Mouse (Mus musculus) adrenal gland, adult 2 months (tissue): ENCODE data around the gene Asic4. TPM values are rescaled to one million over a fixed set of nuclear protein-coding genes. Genes with fewer than 3 reads are reported as not detected.

ENCODE experiments used
- DNase-seq: peaks from one replicate; pipeline ENCODE4 v3.0.0; 2021
- long read RNA-seq: library from polyadenylated mRNA; stranded (forward); transcript quantifications from one replicate; pipeline ENCODE4 v2.0.0, GENCODE M21; 2021
- polyA plus RNA-seq: library from polyadenylated mRNA; depleted of rRNA; stranded (reverse); fragments of >200 nt; gene quantifications from 2 replicates; pipeline ENCODE4 v1.2.3, GENCODE M21; 2012; rRNA removed
- total RNA-seq, 2 experiments: library from RNA; stranded (reverse); gene quantifications; 2 replicates each; pipeline ENCODE4 v1.2.3; 2021

Gene Asic4
- 1 to 10 TPM; 3.7 to 6.8 TPM for total RNA-seq
- polyA plus RNA-seq, result 9.5 and 13.6 TPM in 2 replicates
- long read RNA-seq, partial matches to known transcripts, result 0 of 2 reads
- long read RNA-seq, other reads (novel, unspliced or antisense), result 1 of 2 reads

GRCm38 (mm10) chr1:75450314-75451005 lies at the start of gene Asic4:
Asic4 (plus strand) TSS chr1:75450436.
- no peak for DNase-seq

GRCm38 (mm10) chr1:75400493-75401115 lies 49.6 kb upstream of the Asic4 start:
- DNase-seq, result no peak

- no peak for DNase-seq
These were observed 44.7 kb upstream of the Asic4 start for GRCm38 (mm10) chr1:75405547-75405946.

GRCm38 (mm10) chr1:75406173-75406572 lies 44.1 kb upstream of the Asic4 start:
- no peak for DNase-seq

DNA sequence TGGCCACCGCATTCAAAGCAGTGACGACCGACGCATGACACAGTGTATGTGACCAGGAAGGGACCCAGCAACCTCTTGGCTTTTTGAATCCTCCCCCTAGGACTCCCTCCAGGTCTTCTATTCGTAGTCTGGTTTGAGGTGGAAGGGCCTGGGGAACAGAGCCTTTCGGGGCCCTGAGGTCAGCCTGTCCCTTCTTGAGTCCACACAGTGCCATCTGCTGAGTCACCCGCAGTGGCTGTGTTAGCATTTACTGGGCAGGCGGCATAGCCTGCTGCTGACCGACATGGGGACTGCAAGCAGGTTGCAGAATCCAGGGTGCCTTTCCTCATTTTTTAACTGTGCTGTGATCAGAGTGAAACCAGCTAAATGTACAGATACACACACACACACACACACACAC lies 43.2 kb upstream of the Asic4 start:
- DNase-seq, result no peak

GRCm38 (mm10) chr1:75408210-75408609 lies 42.0 kb upstream of the Asic4 start:
- DNase-seq, result no peak

- no peak for DNase-seq
These were observed 40.3 kb upstream of the Asic4 start for GRCm38 (mm10) chr1:75409950-75410349.

DNA sequence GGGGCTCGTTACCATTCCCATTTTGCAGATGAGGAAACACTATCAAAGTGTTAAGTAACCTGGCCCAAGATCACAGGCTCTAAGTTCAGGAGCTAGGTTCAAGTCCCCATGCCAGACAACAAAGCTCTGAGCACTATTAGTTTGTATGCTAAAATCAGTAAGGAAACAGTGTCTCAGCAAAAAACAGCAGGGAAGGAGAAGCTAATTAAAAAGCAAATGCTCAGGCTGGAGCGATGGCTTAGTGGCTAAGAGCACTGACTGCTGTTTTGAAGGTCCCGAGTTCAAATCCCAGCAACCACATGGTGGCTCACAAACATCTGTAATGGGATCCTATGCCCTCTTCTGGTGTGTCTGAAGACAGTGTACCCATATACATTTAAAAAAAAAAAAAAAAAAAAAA lies 38.0 kb upstream of the Asic4 start:
- DNase-seq, result no peak

DNA sequence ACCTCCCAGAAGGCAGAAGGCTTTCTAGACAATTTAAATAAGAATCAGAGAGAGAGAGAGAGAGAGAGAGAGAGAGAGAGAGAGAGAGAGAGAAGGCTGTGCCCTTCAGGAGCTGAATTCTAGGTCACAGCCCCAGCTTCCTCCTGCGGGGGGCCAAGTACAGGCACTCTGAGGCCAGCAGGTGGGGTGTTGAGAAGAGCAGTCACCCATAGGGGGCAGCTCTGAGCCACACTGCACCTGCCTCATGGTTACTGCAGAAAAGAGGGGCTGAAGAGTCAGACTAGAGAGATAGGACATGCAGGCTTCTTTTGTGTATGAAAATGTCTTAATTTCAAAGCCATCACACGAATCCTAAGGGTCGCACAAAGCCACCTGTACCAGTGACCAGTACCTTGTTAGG lies 36.5 kb upstream of the Asic4 start:
- no peak for DNase-seq

GRCm38 (mm10) chr1:75421794-75422193 lies 28.4 kb upstream of the Asic4 start:
- no peak for DNase-seq

- no peak for DNase-seq
These were observed 27.9 kb upstream of the Asic4 start for GRCm38 (mm10) chr1:75422216-75422822.

- DNase-seq, result peak; percentile 54
These were observed 27.3 kb upstream of the Asic4 start for GRCm38 (mm10) chr1:75422823-75423471.

DNA sequence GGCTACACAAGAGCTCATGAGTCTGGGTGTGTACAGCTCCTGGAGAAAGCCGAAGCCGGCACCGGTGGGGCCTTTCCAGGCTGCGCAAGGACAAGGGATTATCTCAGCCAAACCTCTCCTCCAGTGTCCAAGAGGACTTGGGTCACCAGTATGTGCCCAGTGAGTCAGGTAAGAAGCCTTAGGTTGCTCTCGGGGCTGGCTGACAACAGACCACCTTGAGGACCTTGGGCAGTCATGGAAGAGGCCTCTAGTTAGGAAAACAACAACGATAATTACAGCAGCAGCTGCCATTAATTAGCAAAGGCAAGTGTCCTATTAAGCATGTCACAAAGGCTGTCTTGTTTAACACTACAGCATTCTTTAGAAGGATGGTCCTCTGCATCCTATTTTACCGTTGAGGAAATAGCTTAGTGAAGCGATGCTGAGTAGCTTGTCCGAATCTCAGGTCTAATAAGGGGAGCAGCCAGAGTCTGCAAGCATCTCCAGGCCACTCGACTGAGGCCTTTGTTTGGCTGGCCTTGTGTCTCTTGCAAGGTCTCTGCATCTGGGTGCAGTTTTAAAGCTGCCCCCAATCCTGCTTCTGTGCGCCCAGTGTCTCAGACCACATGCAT lies 26.4 kb upstream of the Asic4 start:
- no peak for DNase-seq

- no peak for DNase-seq
These were observed 24.3 kb upstream of the Asic4 start for GRCm38 (mm10) chr1:75425796-75426471.

DNA sequence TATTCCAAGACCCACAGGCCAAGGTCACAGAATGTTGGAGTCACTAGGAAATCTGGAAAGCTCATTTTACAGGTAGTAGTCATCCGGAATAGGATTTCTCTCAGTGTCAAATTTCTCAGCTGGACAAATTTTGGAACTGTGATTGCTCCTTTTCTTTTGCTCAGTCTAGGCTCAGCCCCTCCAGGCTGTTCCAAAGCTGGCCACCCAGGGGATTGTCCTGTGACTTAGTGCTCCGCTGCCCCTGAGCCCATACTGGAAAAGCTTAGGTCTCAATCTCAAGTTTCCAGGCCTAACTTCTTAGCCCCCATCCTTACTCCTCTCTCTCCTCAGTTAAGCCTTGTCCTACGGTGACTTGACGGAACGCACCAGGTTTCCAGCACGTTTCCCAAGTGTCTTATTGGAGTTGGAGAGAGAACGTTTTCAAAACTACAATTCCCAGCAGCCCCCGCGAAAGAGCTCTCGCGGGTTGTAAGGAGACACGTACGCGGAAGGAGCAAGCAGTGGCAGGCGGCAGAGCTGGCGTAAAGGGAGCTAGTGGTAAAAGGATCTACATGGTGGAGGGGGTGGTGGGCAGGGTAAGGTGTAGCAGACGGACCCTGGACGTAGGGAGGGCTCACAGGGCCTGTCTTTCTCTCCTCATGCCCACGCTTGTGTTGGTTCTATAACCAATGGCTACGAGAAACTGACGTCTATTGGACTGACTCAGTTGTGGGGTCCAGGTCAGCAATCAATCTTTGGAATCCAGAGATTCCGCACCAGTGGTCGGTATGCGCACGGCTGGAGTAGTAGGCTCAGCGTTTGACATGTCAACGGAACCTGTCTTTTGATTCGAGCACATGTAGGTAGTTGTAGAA lies 14.5 kb upstream of the Asic4 start, which contains the start of gene Gmppa:
Gene Gmppa, plus strand, starts transcription at position 456 of the 854 bp plus-strand sequence.
- peak; percentile 87 for DNase-seq

- no peak for DNase-seq
These were observed 11.5 kb upstream of the Asic4 start for GRCm38 (mm10) chr1:75438782-75439181.

- DNase-seq, result no peak
These were observed 9.6 kb upstream of the Asic4 start for GRCm38 (mm10) chr1:75440661-75441060.

- no peak for DNase-seq
These were observed 8.7 kb upstream of the Asic4 start for GRCm38 (mm10) chr1:75441471-75441996.

GRCm38 (mm10) chr1:75442171-75442570 lies 8.1 kb upstream of the Asic4 start:
- no peak for DNase-seq

DNA sequence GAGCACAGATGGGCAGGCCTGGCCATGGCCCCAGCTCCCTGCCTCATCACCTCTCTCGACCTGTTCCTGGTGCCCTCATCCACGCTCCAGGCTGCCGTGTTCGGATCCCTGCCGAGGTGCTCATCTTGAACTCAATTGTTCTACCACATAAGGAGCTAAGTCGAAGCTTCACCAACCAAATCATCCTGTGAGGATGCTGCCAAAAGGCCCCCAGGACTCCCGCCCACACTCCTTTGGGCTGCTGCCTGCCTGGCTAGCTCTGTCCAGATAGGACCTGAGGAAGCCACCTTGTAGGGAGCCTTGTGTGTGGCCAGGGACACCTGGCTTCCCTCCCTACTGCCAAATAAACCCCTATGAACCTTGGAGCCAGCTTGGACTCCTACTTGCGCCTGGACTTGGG lies 7.4 kb upstream of the Asic4 start:
- DNase-seq, result no peak
